Mouse (Mus musculus) small intestine, adult 2 months (tissue): ENCODE measurements around the gene Nfasc.

Experiments used
- CTCF ChIP-seq: fragments of 200-500 bp; IDR thresholded peaks from 2 replicates; pipeline ENCODE4 v1.5.1; 2012; ENCODE audit warnings: low read depth, mild to moderate bottlenecking, control low read depth, inconsistent platforms, low read length, moderate library complexity, mixed read lengths; ENCODE audit not compliant: insufficient replicate concordance, insufficient read length; ENCODE audit errors: extremely low read depth
- POLR2A ChIP-seq: fragments of 200-500 bp; IDR thresholded peaks from 2 replicates; pipeline ENCODE4 v1.6.1; 2012; ENCODE audit warnings: low read depth, mild to moderate bottlenecking, control low read depth, inconsistent platforms, low read length, moderate library complexity

DNA sequence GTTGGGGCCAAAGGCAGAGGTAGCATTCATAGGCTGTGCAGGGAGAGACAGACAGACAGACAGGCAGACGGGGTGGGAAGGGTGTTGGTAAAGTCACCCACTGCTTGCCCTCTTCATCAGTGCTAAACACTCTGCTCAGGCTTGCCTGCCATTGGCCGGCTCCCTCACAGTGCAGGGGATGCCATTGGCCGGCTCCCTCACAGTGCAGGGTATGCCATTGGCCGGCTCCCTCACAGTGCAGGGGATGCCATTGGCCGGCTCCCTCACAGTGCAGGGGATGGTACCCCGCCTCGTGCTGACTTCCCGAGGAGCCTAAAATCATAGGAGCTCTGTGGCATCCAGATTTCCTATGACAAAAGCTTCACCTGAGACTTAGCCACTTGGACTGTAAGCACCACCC is 139.4 kb downstream of the Nfasc start:
- TF ChIP-seq CTCF (no peak), POLR2A (no peak)
